Mouse (Mus musculus): ENCODE data around the gene Banf2.

GRCm38 (mm10) chr2:144108376-144108775 is 75.5 kb downstream of the Banf2 start:
- TF ChIP-seq CTCF (IDR thresholded peaks at IDR 0.05; ENCODE audit: low read depth, low read length), result no peak
- no peak for TF ChIP-seq POLR2A (IDR thresholded peaks at IDR 0.05; ENCODE audit: insufficient read depth, low read length)
- no peak for TF ChIP-seq EP300 (IDR thresholded peaks at IDR 0.05; ENCODE audit: insufficient read depth, low read depth, low read length)

Data from ES-Bruce4 (cell line).